Mouse (Mus musculus) heart, embryonic 16.5 days (tissue): ENCODE data around the gene Atp6v0a1. TPM values are rescaled to one million over a fixed set of nuclear protein-coding genes. Genes with fewer than 3 reads are reported as not detected.
A peak's percentile ranks its signal among the peaks of the same experiment; 100 is the strongest.

Experiments
- ATAC-seq: fragments of 200-750 bp; cut with Nextera tagmentation; replicated peaks from 2 replicates; pipeline ENCODE4 v1.8.0; 2017; ENCODE audit warnings: moderate number of reproducible peaks; ENCODE audit not compliant: insufficient read depth, low FRiP score; ENCODE audit errors: extremely low read depth
- H3K27ac ChIP-seq: fragments of 300-500 bp; sonication (generic); 2 replicates; pipeline ENCODE4 v1.5.1; 2014; ENCODE audit warnings: mild to moderate bottlenecking, low read length, control low read depth, moderate library complexity
- H3K27me3 ChIP-seq: fragments of 300-500 bp; sonication (generic); 2 replicates; pipeline ENCODE4 v1.6.1; 2014; ENCODE audit warnings: low read length, mixed read lengths; ENCODE audit not compliant: control insufficient read depth, insufficient read depth
- H3K36me3 ChIP-seq: fragments of 300-500 bp; sonication (generic); 2 replicates; pipeline ENCODE4 v1.6.1; 2014; ENCODE audit not compliant: control insufficient read depth, insufficient read depth
- H3K4me1 ChIP-seq: fragments of 300-500 bp; sonication (generic); 2 replicates; pipeline ENCODE4 v1.6.1; 2014; ENCODE audit warnings: low read length, mixed read lengths; ENCODE audit not compliant: control insufficient read depth, insufficient read depth
- H3K4me2 ChIP-seq: fragments of 300-500 bp; sonication (generic); 2 replicates; pipeline ENCODE4 v1.6.1; 2014; ENCODE audit warnings: low read depth, mild to moderate bottlenecking, control low read depth, low read length
- H3K4me3 ChIP-seq: fragments of 300-500 bp; sonication (generic); 2 replicates; pipeline ENCODE4 v1.5.1; 2014; ENCODE audit warnings: mild to moderate bottlenecking, control low read depth, low read length
- H3K9ac ChIP-seq: fragments of 300-500 bp; sonication (generic); 2 replicates; pipeline ENCODE4 v1.6.1; 2014; ENCODE audit warnings: low read length, control low read depth
- H3K9me3 ChIP-seq: fragments of 300-500 bp; sonication (generic); replicated peaks from 2 replicates; pipeline ENCODE4 v1.6.1; 2016; ENCODE audit warnings: low read length; ENCODE audit not compliant: control insufficient read depth
- WGBS: fragments of 180-500 bp; shearing (Covaris S2); extraction: QIAGEN DNeasy Blood & Tissue Kit; methylation state at CpG from one replicate; pipeline ENCODE4 v1.1.7; 2014; 5-methylcytosine and 5-hydroxymethylcytosine counted together
- polyA plus RNA-seq: library from polyadenylated mRNA; unstranded; fragments of >200 nt; fragmentation: Nextera tagmentation; extraction: Ambion mirVana; gene quantifications from 2 replicates; pipeline ENCODE4 v1.2.1, GENCODE M21; 2015

Gene Atp6v0a1
- polyA plus RNA-seq, 1 experiment from 2014 or later, result 50.7 TPM

DNA sequence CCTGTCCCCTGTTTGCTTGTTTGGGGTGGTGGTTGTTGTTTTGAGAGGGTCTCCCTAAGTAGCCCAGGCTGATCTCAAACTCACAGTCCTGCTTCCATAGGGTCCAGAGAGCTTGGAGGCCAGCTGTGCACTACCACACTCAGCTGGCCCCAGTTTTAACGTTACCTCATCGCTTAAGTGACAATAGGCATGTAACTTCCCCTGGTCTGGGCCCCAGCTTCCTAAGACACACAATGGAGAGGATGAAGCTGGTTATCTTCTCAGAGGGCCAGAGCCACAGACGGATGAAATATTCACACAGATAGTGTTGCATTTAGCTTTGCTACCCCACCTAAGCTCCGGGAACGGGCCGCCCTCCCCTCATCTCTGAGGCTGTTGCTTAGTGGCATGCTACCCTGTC, 43.5 kb upstream of the Atp6v0a1 start:
- Histone ChIP-seq H3K27me3 (no peaks in the 10 kb centered on the region), H3K36me3 (peaks cover 12% of the 10 kb centered on the region), H3K27ac (peak overlapping the region; percentile 98), H3K9me3 (no peaks in the 10 kb centered on the region), H3K9ac (peak overlapping the region; percentile 99), H3K4me2 (peak overlapping the region; percentile 76), H3K4me3 (peak overlapping the region; percentile 81), H3K4me1 (peaks cover 62% of the 10 kb centered on the region)
- WGBS, result 29% methylated on average over 6 of the region's 6 CpGs
- no peak for ATAC-seq

DNA sequence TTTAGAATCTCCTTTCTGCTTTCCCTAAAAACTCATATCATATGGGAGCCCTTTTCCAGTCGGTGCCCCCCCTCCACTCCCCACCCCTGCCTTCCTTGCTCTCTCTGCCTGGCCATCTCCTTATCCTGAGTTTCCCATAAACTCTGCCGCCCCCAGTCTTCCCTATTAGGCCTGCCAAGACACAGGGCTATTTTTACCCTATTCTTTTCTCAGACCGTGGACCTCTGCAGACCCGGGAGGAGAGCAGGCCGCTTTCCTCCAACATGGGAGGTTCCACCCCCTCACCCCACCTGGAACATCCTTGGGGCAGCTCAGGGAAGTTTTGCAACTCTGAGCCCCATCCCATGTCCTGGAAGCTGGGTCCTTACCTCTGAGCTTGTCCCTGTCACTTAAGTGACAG, 41.9 kb upstream of the Atp6v0a1 start:
- H3K4me1 ChIP-seq, result peaks cover 61% of the 10 kb centered on the region
- peak overlapping the region; percentile 98 for H3K27ac ChIP-seq
- H3K4me3 ChIP-seq, result peak overlapping the region; percentile 81
- H3K9ac ChIP-seq, result peak overlapping the region; percentile 99
- H3K9me3 ChIP-seq, result no peaks in the 10 kb centered on the region
- H3K27me3 ChIP-seq, result no peaks in the 10 kb centered on the region
- WGBS, result 14% methylated on average over 5 of the region's 5 CpGs
- H3K4me2 ChIP-seq, result peak overlapping the region; percentile 76
- ATAC-seq, result no peak
- peaks cover 12% of the 10 kb centered on the region for H3K36me3 ChIP-seq

DNA sequence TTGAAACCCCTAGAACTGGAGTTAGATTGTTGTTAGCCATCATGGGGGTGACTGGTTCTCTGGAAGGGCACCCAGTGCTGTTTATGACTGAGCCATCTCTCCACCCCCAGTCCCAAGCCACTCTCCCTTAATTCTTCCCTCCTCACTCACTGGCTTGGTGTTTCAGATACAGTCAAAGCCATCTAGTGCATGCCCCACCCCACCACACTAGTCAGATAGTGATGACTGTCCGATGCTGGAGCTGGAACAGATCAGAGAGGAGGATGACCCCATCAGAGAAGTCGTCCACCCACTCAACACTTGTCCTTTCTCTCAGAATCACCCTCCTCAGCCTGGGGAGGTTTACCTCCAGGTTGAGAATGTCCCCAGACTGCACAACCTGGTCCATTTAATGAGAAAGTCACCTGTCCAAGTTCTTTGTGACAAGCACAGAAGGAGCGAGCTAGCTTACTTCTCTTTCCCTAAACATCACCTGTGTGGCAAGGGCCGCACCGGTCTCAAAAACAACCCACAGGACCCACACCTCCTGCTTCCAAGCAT, 41.3 kb upstream of the Atp6v0a1 start:
- no peak for ATAC-seq
- Histone ChIP-seq H3K9ac (peak overlapping the region; percentile 99), H3K36me3 (peaks cover 12% of the 10 kb centered on the region), H3K27ac (peak overlapping the region; percentile 98), H3K9me3 (no peaks in the 10 kb centered on the region), H3K4me3 (peak overlapping the region; percentile 81), H3K27me3 (no peaks in the 10 kb centered on the region), H3K4me1 (peaks cover 55% of the 10 kb centered on the region), H3K4me2 (peak overlapping the region; percentile 76)
- WGBS, result 42% methylated on average over 5 of the region's 5 CpGs

DNA sequence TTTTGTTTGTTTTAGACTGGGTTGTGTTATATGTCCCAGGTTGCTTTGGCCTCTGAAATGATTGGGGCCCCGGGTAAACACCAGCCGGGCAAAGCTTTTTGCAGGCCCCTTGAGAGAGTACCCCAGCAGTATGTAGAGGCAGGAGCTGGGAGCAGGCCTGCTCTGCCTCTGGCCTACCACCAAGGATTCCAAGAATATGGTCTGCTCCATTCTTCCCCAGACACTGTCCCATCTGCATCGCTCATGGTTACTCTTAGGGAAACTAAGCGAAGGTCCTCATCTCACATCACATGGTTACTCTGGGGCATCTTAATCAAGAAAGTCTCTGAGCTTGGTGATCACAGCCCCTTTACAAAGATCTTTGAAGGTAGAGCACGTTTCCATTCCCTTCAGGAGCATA, 40.8 kb upstream of the Atp6v0a1 start:
- H3K4me1 ChIP-seq, result peaks cover 50% of the 10 kb centered on the region
- WGBS, result 41% methylated on average over 5 of the region's 5 CpGs
- H3K4me3 ChIP-seq, result peak overlapping the region; percentile 81
- H3K36me3 ChIP-seq, result peaks cover 12% of the 10 kb centered on the region
- no peak for ATAC-seq
- peak overlapping the region; percentile 76 for H3K4me2 ChIP-seq
- no peaks in the 10 kb centered on the region for H3K9me3 ChIP-seq
- peak overlapping the region; percentile 98 for H3K27ac ChIP-seq
- H3K27me3 ChIP-seq, result no peaks in the 10 kb centered on the region
- H3K9ac ChIP-seq, result peak overlapping the region; percentile 99

DNA sequence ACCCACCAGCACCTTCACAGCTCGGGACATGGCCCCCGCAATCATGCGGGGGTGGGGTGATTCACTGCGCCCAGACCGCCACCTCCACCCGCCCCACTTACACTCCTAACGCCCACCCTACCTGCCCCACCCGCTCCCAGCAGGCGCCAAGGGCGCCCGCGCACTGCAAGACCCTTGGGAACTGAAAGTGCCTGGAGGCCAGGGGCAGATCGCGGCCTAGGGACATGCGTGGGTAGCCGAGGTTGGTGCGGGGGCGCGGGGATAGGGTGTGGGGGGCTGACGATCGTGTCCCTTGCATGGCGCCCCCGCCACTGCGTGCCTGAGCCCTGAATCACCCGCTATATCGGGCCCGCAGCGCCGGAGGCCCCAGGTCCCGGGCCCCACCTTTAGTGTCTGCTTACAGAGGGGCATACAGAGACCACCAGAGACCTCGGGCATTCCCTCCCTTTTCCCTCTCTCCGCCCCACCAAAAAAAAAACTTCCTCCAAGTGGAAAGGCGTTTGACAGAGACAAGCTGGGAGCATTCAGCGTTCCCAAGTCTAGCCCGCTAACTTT, 40.0 kb upstream of the Atp6v0a1 start:
- 3% methylated on average over 35 of the region's 35 CpGs for WGBS
- no peaks in the 10 kb centered on the region for H3K27me3 ChIP-seq

DNA sequence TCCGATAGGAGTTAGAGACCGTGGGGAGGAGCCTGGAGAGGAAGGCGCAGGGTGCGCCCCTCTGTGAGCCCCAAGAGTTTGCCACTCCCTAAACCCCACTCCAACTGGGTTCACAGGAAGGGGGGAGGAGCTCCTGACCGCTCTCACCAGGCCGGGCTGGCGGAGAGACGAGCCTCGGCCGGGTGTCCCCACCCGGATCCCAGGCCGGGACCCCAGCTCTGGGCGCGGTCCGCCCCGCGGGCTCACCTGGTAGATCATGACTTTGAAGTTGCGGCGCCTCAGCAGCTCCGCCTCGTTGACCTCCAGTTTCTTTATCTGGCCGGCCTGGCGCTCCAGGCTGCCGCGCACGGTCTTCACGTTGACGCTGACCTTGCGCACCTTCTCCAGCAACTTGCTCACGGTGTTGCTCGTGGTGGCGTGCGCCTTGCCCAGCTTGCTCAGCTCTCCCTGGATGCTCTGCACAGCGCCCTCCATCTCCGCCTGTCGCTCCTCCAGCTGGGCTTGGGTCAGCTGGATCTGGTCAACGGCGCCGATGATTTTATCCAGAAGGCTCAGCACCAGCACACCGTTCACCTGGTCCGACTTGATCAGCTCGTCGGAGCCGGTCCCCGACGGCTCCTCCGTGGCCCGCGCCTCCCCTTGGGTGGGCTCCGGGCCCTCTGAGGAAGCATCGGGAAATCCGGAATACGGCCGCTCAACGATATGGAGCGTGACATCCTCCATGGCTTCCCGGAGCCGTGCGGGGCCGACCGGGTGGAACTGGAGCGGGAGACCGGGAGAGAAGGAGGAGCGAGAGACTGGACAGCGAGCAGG, 39.3 kb upstream of the Atp6v0a1 start:
- Histone ChIP-seq H3K36me3 (peaks cover 4% of the 10 kb centered on the region; the same call in 1 of the 2 replicates), H3K27me3 (no peaks in the 10 kb centered on the region), H3K4me3 (peak overlapping the region; percentile 81), H3K4me2 (peak overlapping the region; percentile 76), H3K27ac (peak overlapping the region; percentile 98), H3K4me1 (peaks cover 36% of the 10 kb centered on the region), H3K9me3 (no peaks in the 10 kb centered on the region), H3K9ac (peak overlapping the region; percentile 99)
- ATAC-seq, result peak; percentile 53
- WGBS, result under 1% methylated on average over 65 of the region's 65 CpGs

More for the DNA sequence above, 40.0 kb upstream of the Atp6v0a1 start:
- Histone ChIP-seq H3K4me1 (peaks cover 42% of the 10 kb centered on the region), H3K9ac (peak overlapping the region; percentile 99), H3K4me2 (peak overlapping the region; percentile 76), H3K27ac (peak overlapping the region; percentile 98), H3K4me3 (peak overlapping the region; percentile 81), H3K36me3 (peaks cover 8% of the 10 kb centered on the region), H3K9me3 (no peaks in the 10 kb centered on the region)
- no peak for ATAC-seq

DNA sequence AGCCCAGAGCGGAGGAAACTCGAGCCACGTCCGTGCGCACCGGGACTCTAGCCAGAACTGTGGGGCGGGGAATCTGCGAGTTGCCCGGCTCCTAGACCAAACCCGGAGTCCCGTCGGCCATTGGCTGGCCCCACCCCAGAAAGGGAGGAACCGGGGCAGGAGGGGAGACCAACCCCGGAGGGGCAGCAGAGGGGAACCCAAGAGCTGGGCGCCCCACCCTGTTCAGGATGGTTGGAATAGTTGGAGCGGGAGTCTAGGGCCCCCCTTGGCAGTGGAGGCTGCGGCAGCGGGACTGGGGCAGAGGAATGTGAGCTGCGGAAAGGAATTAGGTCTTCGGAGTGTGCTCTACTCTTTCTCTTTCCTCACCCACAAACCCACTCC, 38.7 kb upstream of the Atp6v0a1 start, which contains the start of gene Cavin1:
Gene Cavin1 (minus strand): TSS at position 331 of the 381 bp plus-strand sequence.
- H3K27ac ChIP-seq, result peak within 1 kb of the TSS; percentile 98
- no peaks in the 10 kb centered on the region for H3K9me3 ChIP-seq
- H3K36me3 ChIP-seq, result peaks cover 4% of the 10 kb centered on the region; the same call in 1 of the 2 replicates
- whole genome bisulfite sequencing, result 2% methylated on average over 20 of the region's 20 CpGs
- H3K27me3 ChIP-seq, result no peaks in the 10 kb centered on the region
- peak within 1 kb of the TSS; percentile 99 for H3K9ac ChIP-seq
- peak; percentile 94 for ATAC-seq
- peaks cover 32% of the 10 kb centered on the region for H3K4me1 ChIP-seq
- peak within 1 kb of the TSS; percentile 76 for H3K4me2 ChIP-seq
- H3K4me3 ChIP-seq, result peak within 1 kb of the TSS; percentile 81

DNA sequence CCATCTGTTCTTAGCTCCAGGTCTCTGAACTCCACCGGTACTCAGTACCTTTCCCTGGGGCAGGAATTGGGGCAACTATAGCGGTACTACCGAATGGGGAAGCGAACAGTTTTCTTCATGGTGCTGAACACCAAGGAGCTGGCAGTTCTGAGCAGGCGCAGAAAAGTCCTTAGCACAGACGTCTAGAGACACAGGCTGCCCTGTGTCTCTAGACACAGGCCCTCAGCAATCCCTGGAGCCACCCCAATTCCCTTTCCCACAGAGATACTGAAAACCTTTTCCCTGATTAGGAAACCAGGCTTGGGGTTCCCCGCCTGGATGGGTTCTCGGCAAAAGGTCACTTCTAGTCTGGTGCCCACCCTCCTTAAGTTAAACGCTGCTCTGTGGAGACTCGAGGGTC, 37.8 kb upstream of the Atp6v0a1 start:
- peaks cover 1% of the 10 kb centered on the region; the same call in 1 of the 2 replicates for H3K36me3 ChIP-seq
- peaks cover 23% of the 10 kb centered on the region for H3K4me1 ChIP-seq
- no peaks in the 10 kb centered on the region for H3K9me3 ChIP-seq
- H3K4me2 ChIP-seq, result peak overlapping the region; percentile 76
- H3K9ac ChIP-seq, result peak overlapping the region; percentile 99
- H3K4me3 ChIP-seq, result no peak overlapping the region
- ATAC-seq, result no peak
- H3K27ac ChIP-seq, result peak overlapping the region; percentile 98
- WGBS, result 66% methylated on average over 10 of the region's 10 CpGs
- H3K27me3 ChIP-seq, result no peaks in the 10 kb centered on the region

DNA sequence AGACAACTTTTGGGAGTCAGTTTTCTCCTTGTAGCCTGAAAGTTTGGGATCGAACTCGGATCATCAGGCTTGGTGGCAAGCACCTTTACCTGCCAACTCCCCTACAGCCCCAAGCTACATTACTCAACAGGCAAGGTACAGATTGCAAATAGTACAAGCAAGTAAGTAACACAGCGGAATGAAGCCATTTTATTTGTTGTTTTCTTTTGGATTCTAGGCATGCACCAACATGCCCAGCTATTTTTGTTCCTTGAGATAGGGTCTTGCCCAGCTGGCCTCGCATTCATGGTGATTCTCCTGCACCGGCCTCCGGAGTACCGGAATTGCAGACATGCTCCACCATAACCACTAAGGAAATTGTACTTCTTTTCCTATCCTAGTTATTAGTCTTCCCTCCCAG, 36.0 kb upstream of the Atp6v0a1 start:
- WGBS, result 66% methylated on average over 7 of the region's 7 CpGs
- H3K27ac ChIP-seq, result no peak overlapping the region
- peaks cover 12% of the 10 kb centered on the region for H3K4me1 ChIP-seq
- no peak for ATAC-seq
- no peak overlapping the region for H3K4me2 ChIP-seq
- no peaks in the 10 kb centered on the region for H3K36me3 ChIP-seq
- no peak overlapping the region for H3K9ac ChIP-seq
- H3K27me3 ChIP-seq, result no peaks in the 10 kb centered on the region
- H3K9me3 ChIP-seq, result no peaks in the 10 kb centered on the region
- H3K4me3 ChIP-seq, result no peak overlapping the region
